Comparison of ENCODE assay signal across 18 mouse cellular contexts in genomic region chr6:136855183-136855582, GRCm38 (mm10). TPM values are rescaled to one million over a fixed set of nuclear protein-coding genes. Genes with fewer than 3 reads are reported as not detected.
DNase-seq lines count a peak whose midpoint lies in the region; ATAC-seq and TF ChIP-seq lines count a peak whose summit lies in the region.
"Had no signal": no experiment of that assay in that cellular context is flagged by ENCODE, and none has a peak within 500 bp of the region (broad histone marks: within the 10 kb centered on the region; RNA-seq: fewer than 3 reads in every experiment).

No protein-coding gene starts in this region.

- no peak for TF ChIP-seq CTCF in lung, embryonic 14.5 days (IDR thresholded peaks at IDR 0.05; ENCODE audit: low read depth)
- TF ChIP-seq CTCF in G1E (IDR thresholded peaks at IDR 0.05; ENCODE audit: low read depth, low read length): no peak

- no peak for ATAC-seq in heart, embryonic 12.5 days (ENCODE audit: insufficient number of reproducible peaks, low FRiP score)
- ATAC-seq in lung, embryonic 14.5 days (ENCODE audit: insufficient read depth): no peak
- ATAC-seq in G1E (ENCODE audit: extremely low read depth, insufficient number of reproducible peaks, low FRiP score, poor library complexity, severe bottlenecking): no peak
- no peak for ATAC-seq in liver, embryonic 15.5 days (ENCODE audit: insufficient read depth)
- ATAC-seq in forebrain, embryonic 13.5 days: no peak
- ATAC-seq: hindbrain, embryonic 16.5 days had no signal

- H3K27me3 ChIP-seq in heart, embryonic 12.5 days (replicated peaks): no peaks in the 10 kb centered on the region
- no peaks in the 10 kb centered on the region for H3K27me3 ChIP-seq in lung, embryonic 14.5 days (ENCODE audit: insufficient read depth, low read length)
- no peaks in the 10 kb centered on the region for H3K27me3 ChIP-seq in G1E (ENCODE audit: insufficient read depth, low read length)
- no peaks in the 10 kb centered on the region for H3K27me3 ChIP-seq in liver, embryonic 15.5 days
- H3K27me3 ChIP-seq in forebrain, embryonic 13.5 days: no peaks in the 10 kb centered on the region

- 47% methylated on average over 2 of the region's 2 CpGs for WGBS in heart, embryonic 12.5 days
- 62% methylated on average over 2 of the region's 2 CpGs for WGBS in lung, embryonic 14.5 days
- WGBS in liver, embryonic 15.5 days (ENCODE audit: insufficient replicate concordance): 23% methylated on average over 2 of the region's 2 CpGs
- WGBS in forebrain, embryonic 13.5 days: 87% methylated on average over 2 of the region's 2 CpGs

- H3K4me1 ChIP-seq in heart, embryonic 12.5 days (replicated peaks): peaks cover 68% of the 10 kb centered on the region
- H3K4me1 ChIP-seq in lung, embryonic 14.5 days (ENCODE audit: insufficient read depth): peaks cover 25% of the 10 kb centered on the region
- peaks cover 65% of the 10 kb centered on the region for H3K4me1 ChIP-seq in G1E (ENCODE audit: insufficient read depth, low read depth, low read length)
- peaks cover 75% of the 10 kb centered on the region for H3K4me1 ChIP-seq in liver, embryonic 15.5 days (replicated peaks)
- H3K4me1 ChIP-seq in forebrain, embryonic 13.5 days: peaks cover 4% of the 10 kb centered on the region; the same call in 1 of the 2 replicates

- H3K9ac ChIP-seq in heart, embryonic 12.5 days: peak overlapping the region; percentile 64; the same call in 1 of the 2 replicates
- no peak overlapping the region for H3K9ac ChIP-seq in lung, embryonic 14.5 days
- H3K9ac ChIP-seq in liver, embryonic 15.5 days: peak overlapping the region; percentile 88
- H3K9ac ChIP-seq in forebrain, embryonic 13.5 days: no peak overlapping the region

- H3K36me3 ChIP-seq in heart, embryonic 12.5 days: peaks cover 10% of the 10 kb centered on the region
- H3K36me3 ChIP-seq in lung, embryonic 14.5 days (ENCODE audit: insufficient read depth): no peaks in the 10 kb centered on the region
- peaks cover 28% of the 10 kb centered on the region for H3K36me3 ChIP-seq in G1E (replicated peaks)
- peaks cover 50% of the 10 kb centered on the region for H3K36me3 ChIP-seq in liver, embryonic 15.5 days (replicated peaks)
- H3K36me3 ChIP-seq in forebrain, embryonic 13.5 days (ENCODE audit: poor library complexity, severe bottlenecking): no peaks in the 10 kb centered on the region
- H3K36me3 ChIP-seq: forebrain, embryonic 10.5 days; midbrain, embryonic 10.5 days had no signal

- peak overlapping the region; percentile 90 for H3K27ac ChIP-seq in heart, embryonic 12.5 days (ENCODE audit: poor library complexity, severe bottlenecking)
- H3K27ac ChIP-seq in lung, embryonic 14.5 days (ENCODE audit: low read depth): no peak overlapping the region
- peak overlapping the region; percentile 97 for H3K27ac ChIP-seq in liver, embryonic 15.5 days (replicated peaks)
- H3K27ac ChIP-seq in forebrain, embryonic 13.5 days: no peak overlapping the region
- H3K27ac ChIP-seq: forebrain, embryonic 10.5 days; midbrain, embryonic 10.5 days had no signal

- H3K9me3 ChIP-seq in heart, embryonic 12.5 days (replicated peaks): no peaks in the 10 kb centered on the region
- no peaks in the 10 kb centered on the region for H3K9me3 ChIP-seq in lung, embryonic 14.5 days (ENCODE audit: low read depth, low read length)
- H3K9me3 ChIP-seq in G1E (replicated peaks): no peaks in the 10 kb centered on the region
- H3K9me3 ChIP-seq in liver, embryonic 15.5 days (replicated peaks): no peaks in the 10 kb centered on the region
- H3K9me3 ChIP-seq in forebrain, embryonic 13.5 days (replicated peaks): no peaks in the 10 kb centered on the region
- H3K9me3 ChIP-seq: forebrain, embryonic 10.5 days; midbrain, embryonic 10.5 days had no signal

- H3K4me2 ChIP-seq in heart, embryonic 12.5 days: peak overlapping the region; percentile 67
- H3K4me2 ChIP-seq in lung, embryonic 14.5 days: peak overlapping the region; percentile 55
- peak overlapping the region; percentile 71 for H3K4me2 ChIP-seq in liver, embryonic 15.5 days
- no peak overlapping the region for H3K4me2 ChIP-seq in forebrain, embryonic 13.5 days

- no peak for DNase-seq in heart, adult 8-10 months (ENCODE audit: low spot score)
- DNase-seq in lung, embryonic 14.5 days: no peak
- DNase-seq in lung, postnatal 14 days: no peak
- DNase-seq in G1E (ENCODE audit: low spot score): no peak
- DNase-seq in urinary bladder, adult 2 months (ENCODE audit: low spot score): no peak
- DNase-seq: adrenal gland, postnatal 25 days; cerebellum, postnatal 10 days; gastrocnemius, postnatal 36 days; right cerebral cortex, postnatal 14 days had no signal

- peak overlapping the region; percentile 46 for H3K4me3 ChIP-seq in heart, embryonic 12.5 days
- peak overlapping the region; percentile 25; the same call in 1 of the 2 replicates for H3K4me3 ChIP-seq in lung, embryonic 14.5 days (ENCODE audit: low read depth, low read length)
- H3K4me3 ChIP-seq in G1E (ENCODE audit: low read depth, low read length): peak overlapping the region; percentile 69; the same call in 1 of the 2 replicates
- H3K4me3 ChIP-seq in liver, embryonic 15.5 days (replicated peaks): peak overlapping the region; percentile 77
- no peak overlapping the region for H3K4me3 ChIP-seq in forebrain, embryonic 13.5 days
- H3K4me3 ChIP-seq: midbrain, embryonic 10.5 days had no signal

RNA-seq across cellular contexts. Expression of gene Art4, which starts 2.4 kb away (rescaled TPM):
- polyA plus RNA-seq in heart, embryonic 12.5 days (2016; fragmentation: Nextera tagmentation; extraction: Ambion mirVana): 21.8 and 22.5 TPM in 2 replicates
- total RNA-seq in heart, adult 8-10 months (2022): 10 to 100 TPM; 17.9 to 24.4 (median 22.7) TPM
- 3.3 and 3.6 TPM in 2 replicates for polyA plus RNA-seq in lung, embryonic 14.5 days (2014; fragmentation: Nextera tagmentation; extraction: Ambion mirVana)
- 14.2 and 27.8 TPM in 2 replicates for total RNA-seq in G1E (2014; fragmentation: Nextera tagmentation)
- total RNA-seq in G1E (2017): 30.5 and 31.7 TPM in 2 replicates
- polyA plus RNA-seq in G1E (2012): 1.7 and 1.8 TPM in 2 replicates
- 30.0 TPM in 2 replicates for polyA plus RNA-seq in liver, embryonic 15.5 days (2015; fragmentation: Nextera tagmentation; extraction: Ambion mirVana)
- polyA plus RNA-seq in urinary bladder, adult 2 months (2012; rRNA removed): 11.8 and 14.6 TPM in 2 replicates
- 0.08 TPM in 1 of 2 replicates, not detected in the other for polyA plus RNA-seq in forebrain, embryonic 13.5 days (2015; fragmentation: Nextera tagmentation; extraction: Ambion mirVana)
- total RNA-seq: ES-E14; left cerebral cortex, adult 8-10 months had no signal

RNA-seq across cellular contexts. Expression of gene Smco3, which starts 19.9 kb away (rescaled TPM):
- polyA plus RNA-seq in heart, embryonic 12.5 days (2016; fragmentation: Nextera tagmentation; extraction: Ambion mirVana): not detected in 2 replicates
- total RNA-seq in heart, adult 8-10 months (2022): not detected
- polyA plus RNA-seq in lung, embryonic 14.5 days (2014; fragmentation: Nextera tagmentation; extraction: Ambion mirVana): 1.6 and 2.9 TPM in 2 replicates
- total RNA-seq in G1E (2014; fragmentation: Nextera tagmentation) (not detected in 2 replicates), G1E (2017) (0.12 and 0.38 TPM in 2 replicates)
- not detected in 2 replicates for polyA plus RNA-seq in G1E (2012)
- polyA plus RNA-seq in liver, embryonic 15.5 days (2015; fragmentation: Nextera tagmentation; extraction: Ambion mirVana): not detected in 2 replicates
- polyA plus RNA-seq in urinary bladder, adult 2 months (2012; rRNA removed): 0.13 and 0.14 TPM in 2 replicates
- not detected in 2 replicates for polyA plus RNA-seq in forebrain, embryonic 13.5 days (2015; fragmentation: Nextera tagmentation; extraction: Ambion mirVana)
- total RNA-seq: ES-E14; liver, adult 2 months had no signal
- polyA plus RNA-seq: forebrain, embryonic 10.5 days; liver, adult 2 months; midbrain, embryonic 10.5 days had no signal

RNA-seq across cellular contexts. Expression of gene Mgp, which starts 20.4 kb away (rescaled TPM):
- 139 TPM in 2 replicates for polyA plus RNA-seq in heart, embryonic 12.5 days (2016; fragmentation: Nextera tagmentation; extraction: Ambion mirVana)
- total RNA-seq in heart, adult 8-10 months (2022): 100 to 1,000 TPM; 260 to 429 (median 309) TPM
- 768 and 894 TPM in 2 replicates for polyA plus RNA-seq in lung, embryonic 14.5 days (2014; fragmentation: Nextera tagmentation; extraction: Ambion mirVana)
- total RNA-seq in G1E (2014; fragmentation: Nextera tagmentation) (not detected in 2 replicates), G1E (2017) (0.16 and 0.41 TPM in 2 replicates)
- polyA plus RNA-seq in G1E (2012): not detected in 2 replicates
- polyA plus RNA-seq in liver, embryonic 15.5 days (2015; fragmentation: Nextera tagmentation; extraction: Ambion mirVana): 3.3 and 6.3 TPM in 2 replicates
- 4,728 and 4,770 TPM in 2 replicates for polyA plus RNA-seq in urinary bladder, adult 2 months (2012; rRNA removed)
- polyA plus RNA-seq in forebrain, embryonic 13.5 days (2015; fragmentation: Nextera tagmentation; extraction: Ambion mirVana): 3.0 and 3.3 TPM in 2 replicates
- total RNA-seq: ES-E14 had no signal

RNA-seq across cellular contexts. Expression of gene Wbp11, which starts 27.1 kb away (rescaled TPM):
- polyA plus RNA-seq in heart, embryonic 12.5 days (2016; fragmentation: Nextera tagmentation; extraction: Ambion mirVana): 90.5 and 91.8 TPM in 2 replicates
- 10 to 100 TPM; 60.9 to 70.3 (median 65.5) TPM for total RNA-seq in heart, adult 8-10 months (2022)
- polyA plus RNA-seq in lung, embryonic 14.5 days (2014; fragmentation: Nextera tagmentation; extraction: Ambion mirVana): 130 and 134 TPM in 2 replicates
- total RNA-seq in G1E (2014; fragmentation: Nextera tagmentation) (172 and 202 TPM in 2 replicates), G1E (2017) (35.3 and 49.0 TPM in 2 replicates)
- 307 and 347 TPM in 2 replicates for polyA plus RNA-seq in G1E (2012)
- polyA plus RNA-seq in liver, embryonic 15.5 days (2015; fragmentation: Nextera tagmentation; extraction: Ambion mirVana): 49.0 and 51.6 TPM in 2 replicates
- 31.2 and 40.7 TPM in 2 replicates for polyA plus RNA-seq in urinary bladder, adult 2 months (2012; rRNA removed)
- polyA plus RNA-seq in forebrain, embryonic 13.5 days (2015; fragmentation: Nextera tagmentation; extraction: Ambion mirVana): 94.5 and 98.8 TPM in 2 replicates

RNA-seq across cellular contexts. Expression of gene BC049715, which starts 27.8 kb away (rescaled TPM):
- 1.5 and 2.0 TPM in 2 replicates for polyA plus RNA-seq in heart, embryonic 12.5 days (2016; fragmentation: Nextera tagmentation; extraction: Ambion mirVana)
- total RNA-seq in heart, adult 8-10 months (2022): 1 to 10 TPM in 1 of 4 experiments, under 1 TPM in 3; 0.89 to 1.6 (median 0.94) TPM
- polyA plus RNA-seq in lung, embryonic 14.5 days (2014; fragmentation: Nextera tagmentation; extraction: Ambion mirVana): 1.5 and 1.9 TPM in 2 replicates
- total RNA-seq in G1E (2014; fragmentation: Nextera tagmentation): 2.0 and 2.6 TPM in 2 replicates
- total RNA-seq in G1E (2017): 1.5 and 1.9 TPM in 2 replicates
- polyA plus RNA-seq in G1E (2012): 2.6 and 4.2 TPM in 2 replicates
- polyA plus RNA-seq in liver, embryonic 15.5 days (2015; fragmentation: Nextera tagmentation; extraction: Ambion mirVana): 0.71 and 1.0 TPM in 2 replicates
- polyA plus RNA-seq in urinary bladder, adult 2 months (2012; rRNA removed): 0.40 and 0.52 TPM in 2 replicates
- 0.85 and 1.9 TPM in 2 replicates for polyA plus RNA-seq in forebrain, embryonic 13.5 days (2015; fragmentation: Nextera tagmentation; extraction: Ambion mirVana)

Comparison
In these comparisons a context has a peak if more than half of its experiments do, and no peak if none do; other contexts are left out.
1. H3K27ac ChIP-seq: peak in heart, embryonic 12.5 days (single experiment) and liver, embryonic 15.5 days (single experiment); none in lung, embryonic 14.5 days (single experiment) and forebrain, embryonic 13.5 days (single experiment).
2. H3K9ac ChIP-seq: peak in heart, embryonic 12.5 days (single experiment) and liver, embryonic 15.5 days (single experiment); none in lung, embryonic 14.5 days (single experiment) and forebrain, embryonic 13.5 days (single experiment).
3. RNA of gene Mgp, which starts 20.4 kb away (polyA plus RNA-seq): 4,728 to 4,770 TPM in urinary bladder, adult 2 months, 768 to 894 TPM in lung, embryonic 14.5 days and 139 TPM in heart, embryonic 12.5 days; 3.3 to 6.3 TPM in liver, embryonic 15.5 days, 3.0 to 3.3 TPM in forebrain, embryonic 13.5 days and not detected in G1E; every median in the first group is over 10 times any median in the second.